Mouse (Mus musculus): ENCODE measurements around the gene Ypel2. TPM values are rescaled to one million over a fixed set of nuclear protein-coding genes. Genes with fewer than 3 reads are reported as not detected.

Gene Ypel2
- polyA plus RNA-seq, 1 experiment from 2014 or later = 4.3 TPM

DNA sequence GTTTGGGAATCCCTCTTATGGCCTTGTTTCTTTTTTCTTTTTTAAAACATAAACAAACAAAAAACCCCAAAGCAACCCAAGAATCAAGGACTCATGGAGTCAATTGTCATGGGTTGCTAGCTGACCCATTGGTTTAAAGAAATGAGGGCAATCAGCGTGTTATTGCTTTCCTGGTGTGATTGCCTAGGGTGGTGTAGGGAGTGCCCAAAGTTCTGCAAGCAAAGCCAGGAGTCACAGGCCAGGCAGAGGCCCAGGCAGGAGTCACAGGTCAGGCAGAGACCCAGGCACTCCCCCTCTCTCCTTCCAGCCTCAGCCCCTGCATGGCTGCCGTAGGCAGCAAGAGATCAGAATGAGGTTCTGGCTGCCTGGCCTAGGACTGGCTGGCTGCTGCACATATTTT, 58.6 kb downstream of the Ypel2 start:
- H3K27ac ChIP-seq = no peak overlapping the region
- WGBS = 72% methylated on average over 2 of the region's 2 CpGs
- no peaks in the 10 kb centered on the region for H3K9me3 ChIP-seq
- DNase-seq (ENCODE audit: low spot score) = no peak
- H3K4me3 ChIP-seq = no peak overlapping the region
- 0 out of 2 replicates have a peak, but pooled peaks cover under 1% of the 10 kb centered on the region for H3K36me3 ChIP-seq
- H3K4me1 ChIP-seq (replicated peaks) = peaks cover 7% of the 10 kb centered on the region; the same call in 1 of the 2 replicates
- H3K27me3 ChIP-seq (ENCODE audit: insufficient read depth, poor library complexity, severe bottlenecking) = no peaks in the 10 kb centered on the region

DNA sequence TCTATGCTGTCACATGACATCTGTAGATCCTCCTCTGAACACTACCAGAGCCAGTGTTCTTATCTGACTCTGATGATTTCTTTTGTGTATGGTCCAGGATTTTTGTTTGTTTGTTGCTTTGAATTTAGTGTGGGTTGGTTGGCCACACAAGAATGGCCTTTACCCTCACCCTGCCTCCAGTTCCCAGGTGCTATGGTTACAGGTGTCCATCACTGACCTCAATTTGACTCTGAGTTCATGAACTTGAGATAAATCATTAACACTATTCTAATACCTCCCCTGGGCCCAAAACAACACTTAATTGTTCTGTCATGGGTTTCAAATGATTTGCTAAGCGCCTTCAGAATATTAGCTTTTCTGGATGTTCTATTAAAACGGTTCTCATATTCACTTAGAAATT, 61.3 kb downstream of the Ypel2 start:
- Histone ChIP-seq H3K9me3 (no peaks in the 10 kb centered on the region), H3K27me3 (ENCODE audit: insufficient read depth, poor library complexity, severe bottlenecking) (no peaks in the 10 kb centered on the region), H3K4me3 (no peak overlapping the region), H3K27ac (no peak overlapping the region), H3K36me3 (no peaks in the 10 kb centered on the region), H3K4me1 (replicated peaks) (0 out of 2 replicates have a peak, but pooled peaks cover 3% of the 10 kb centered on the region)
- DNase-seq (ENCODE audit: low spot score) = no peak
- 89% methylated on average over 2 of the region's 2 CpGs for WGBS

DNA sequence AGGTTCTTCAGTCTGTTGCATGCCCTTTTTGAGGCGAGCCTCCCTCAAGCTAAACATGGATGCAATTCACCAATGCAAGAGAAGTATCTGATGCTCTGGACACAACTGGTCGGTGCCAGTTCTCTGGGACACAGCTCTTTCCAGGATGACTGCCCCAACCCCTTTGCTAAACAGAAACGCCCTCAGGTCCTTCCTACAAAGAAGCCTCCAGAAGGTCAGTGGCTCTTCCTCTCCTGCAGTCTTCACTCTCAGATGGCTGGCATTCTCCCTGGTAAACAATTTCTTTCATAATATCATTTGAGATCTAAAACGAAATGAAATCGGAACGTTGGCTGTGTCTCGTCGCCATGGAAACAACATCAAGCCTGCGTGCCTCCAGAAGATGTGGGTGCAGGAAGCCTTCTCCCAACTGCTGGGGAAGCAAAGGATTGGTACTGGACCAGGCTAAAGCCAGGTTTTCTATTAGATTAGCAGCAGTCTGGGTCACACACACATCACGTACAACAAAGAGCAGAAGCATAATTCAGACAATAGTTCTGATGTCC, 62.8 kb downstream of the Ypel2 start:
- Histone ChIP-seq H3K27ac (no peak overlapping the region), H3K4me3 (no peak overlapping the region), H3K4me1 (replicated peaks) (0 out of 2 replicates have a peak, but pooled peaks cover 3% of the 10 kb centered on the region), H3K27me3 (ENCODE audit: insufficient read depth, poor library complexity, severe bottlenecking) (no peaks in the 10 kb centered on the region), H3K9me3 (no peaks in the 10 kb centered on the region), H3K36me3 (no peaks in the 10 kb centered on the region)
- WGBS = 81% methylated on average over 10 of the region's 10 CpGs
- no peak for DNase-seq (ENCODE audit: low spot score)

DNA sequence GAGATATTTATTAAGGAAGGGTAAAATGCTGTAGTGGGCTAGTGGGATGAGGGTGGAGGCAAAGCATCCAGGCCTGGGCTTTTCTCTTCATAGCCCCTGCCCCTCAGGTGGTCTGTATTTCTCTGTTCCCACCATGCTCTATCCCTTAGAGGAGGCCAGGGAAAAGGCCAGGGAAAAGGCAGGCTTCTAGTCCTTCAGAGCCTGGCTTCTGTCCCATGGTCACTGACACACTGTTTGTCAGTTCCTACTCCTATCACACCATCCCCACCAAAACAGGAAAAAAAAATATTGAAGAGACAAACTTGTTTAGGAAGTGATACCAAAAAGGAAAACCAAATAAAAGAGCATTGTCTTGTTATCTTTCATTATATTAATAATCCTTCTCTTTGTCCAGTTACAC, 63.5 kb downstream of the Ypel2 start:
- Histone ChIP-seq H3K4me1 (replicated peaks) (0 out of 2 replicates have a peak, but pooled peaks cover 3% of the 10 kb centered on the region), H3K27me3 (ENCODE audit: insufficient read depth, poor library complexity, severe bottlenecking) (no peaks in the 10 kb centered on the region), H3K9me3 (no peaks in the 10 kb centered on the region), H3K27ac (no peak overlapping the region), H3K4me3 (no peak overlapping the region), H3K36me3 (no peaks in the 10 kb centered on the region)
- DNase-seq (ENCODE audit: low spot score) = no peak

DNA sequence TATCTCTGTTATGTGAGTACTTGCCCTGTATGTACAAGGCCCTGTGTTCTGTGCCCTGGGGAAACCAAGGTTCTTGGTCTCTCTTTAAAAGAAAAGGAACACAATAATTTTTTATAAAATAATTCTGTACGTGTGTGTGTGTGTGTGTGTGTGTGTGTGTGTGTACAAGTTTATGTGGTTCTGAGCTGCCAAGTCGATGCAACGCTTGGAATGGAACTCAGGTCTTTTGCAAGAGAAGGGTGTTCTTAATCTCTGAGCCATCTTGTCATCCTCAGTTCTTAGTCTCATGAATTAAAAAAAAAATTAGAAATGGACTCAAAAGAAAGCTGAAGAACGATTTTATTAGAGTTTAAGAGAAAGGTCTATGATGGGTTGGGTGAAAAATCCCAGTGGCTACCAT, 64.0 kb downstream of the Ypel2 start:
- no peak for DNase-seq (ENCODE audit: low spot score)

DNA sequence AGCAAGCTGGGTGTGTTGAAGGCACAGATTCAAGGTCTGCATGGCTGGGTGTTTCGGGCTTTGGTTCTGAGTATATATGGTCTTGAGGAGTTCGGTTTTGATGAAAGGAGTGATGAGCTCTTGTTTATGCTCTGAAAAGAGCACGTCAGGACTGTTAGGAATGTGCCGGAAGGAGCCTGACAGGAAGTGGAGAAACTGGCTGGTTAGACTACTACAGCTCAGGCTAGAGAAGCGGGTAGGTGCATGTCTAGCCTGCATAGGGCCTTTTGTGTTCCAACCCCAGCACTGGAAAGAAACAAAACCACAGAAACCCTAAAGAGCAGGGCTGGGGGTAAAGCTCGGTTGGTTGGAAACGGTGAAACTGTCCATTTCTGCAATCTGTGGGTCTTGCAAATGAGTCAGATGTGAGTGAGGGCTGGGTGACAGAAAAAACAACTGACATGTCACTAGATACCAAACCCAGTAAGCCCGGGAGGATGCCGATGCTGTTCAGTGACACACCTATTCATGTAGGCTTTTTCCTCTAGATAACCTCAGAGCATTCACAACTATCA, 68.3 kb downstream of the Ypel2 start:
- Histone ChIP-seq H3K4me3 (no peak overlapping the region), H3K4me1 (replicated peaks) (peaks cover 8% of the 10 kb centered on the region), H3K36me3 (no peaks in the 10 kb centered on the region), H3K27me3 (ENCODE audit: insufficient read depth, poor library complexity, severe bottlenecking) (no peaks in the 10 kb centered on the region), H3K9me3 (no peaks in the 10 kb centered on the region), H3K27ac (no peak overlapping the region)
- 85% methylated on average over 9 of the region's 9 CpGs for WGBS
- no peak for DNase-seq (ENCODE audit: low spot score)

More for the DNA sequence above, 64.0 kb downstream of the Ypel2 start:
- no peak overlapping the region for H3K27ac ChIP-seq
- no peaks in the 10 kb centered on the region for H3K36me3 ChIP-seq
- no peaks in the 10 kb centered on the region for H3K9me3 ChIP-seq
- H3K27me3 ChIP-seq (ENCODE audit: insufficient read depth, poor library complexity, severe bottlenecking) = no peaks in the 10 kb centered on the region
- H3K4me1 ChIP-seq (replicated peaks) = 0 out of 2 replicates have a peak, but pooled peaks cover 3% of the 10 kb centered on the region
- no peak overlapping the region for H3K4me3 ChIP-seq
- 87% methylated on average over 4 of the region's 4 CpGs for WGBS

DNA sequence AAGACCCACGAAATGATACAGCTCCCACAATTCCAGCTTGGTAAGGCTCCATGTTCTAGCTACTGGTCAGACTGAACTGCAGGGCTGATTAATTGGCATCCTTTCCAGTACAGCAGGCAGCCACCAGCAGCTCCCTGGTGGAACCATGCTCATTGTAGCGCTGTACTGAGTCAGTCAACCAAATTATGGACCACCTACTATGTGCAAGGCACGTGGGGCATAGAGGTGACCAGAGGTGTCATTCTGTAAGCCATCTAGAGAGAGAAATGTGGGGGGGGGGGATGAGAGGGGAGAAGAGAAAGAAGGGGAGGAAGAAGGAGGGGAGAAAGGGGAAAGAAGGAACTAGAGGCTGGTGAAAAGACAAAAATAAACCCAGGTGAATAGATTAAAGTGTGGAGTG, 68.9 kb downstream of the Ypel2 start:
- 77% methylated on average over 3 of the region's 3 CpGs for WGBS
- Histone ChIP-seq H3K27ac (no peak overlapping the region), H3K4me3 (no peak overlapping the region), H3K27me3 (ENCODE audit: insufficient read depth, poor library complexity, severe bottlenecking) (no peaks in the 10 kb centered on the region), H3K9me3 (no peaks in the 10 kb centered on the region), H3K36me3 (no peaks in the 10 kb centered on the region), H3K4me1 (replicated peaks) (peaks cover 13% of the 10 kb centered on the region)
- no peak for DNase-seq (ENCODE audit: low spot score)

DNA sequence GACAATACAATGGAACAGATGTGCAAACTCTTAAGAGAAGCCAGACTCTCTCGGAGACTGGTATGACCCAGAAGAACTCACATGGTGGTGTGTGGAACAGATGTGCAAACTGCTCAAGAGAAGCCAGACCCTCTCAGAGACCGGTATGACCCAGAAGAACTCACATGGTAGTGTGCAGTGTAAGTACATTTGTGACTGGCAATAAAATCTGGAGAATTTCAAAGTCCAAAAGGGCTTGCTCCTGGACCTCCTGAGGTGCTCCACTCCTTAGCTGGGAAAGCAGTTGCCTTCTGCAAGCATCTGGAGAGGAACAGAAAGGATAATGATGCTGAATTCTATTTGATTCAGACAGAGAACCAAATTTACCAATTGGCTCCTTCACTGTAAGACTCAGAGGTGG, 69.9 kb downstream of the Ypel2 start:
- no peak for DNase-seq (ENCODE audit: low spot score)
- Histone ChIP-seq H3K4me3 (no peak overlapping the region), H3K27me3 (ENCODE audit: insufficient read depth, poor library complexity, severe bottlenecking) (no peaks in the 10 kb centered on the region), H3K4me1 (replicated peaks) (peaks cover 15% of the 10 kb centered on the region), H3K9me3 (no peaks in the 10 kb centered on the region), H3K27ac (no peak overlapping the region), H3K36me3 (no peaks in the 10 kb centered on the region)
- 72% methylated on average over 2 of the region's 2 CpGs for WGBS

DNA sequence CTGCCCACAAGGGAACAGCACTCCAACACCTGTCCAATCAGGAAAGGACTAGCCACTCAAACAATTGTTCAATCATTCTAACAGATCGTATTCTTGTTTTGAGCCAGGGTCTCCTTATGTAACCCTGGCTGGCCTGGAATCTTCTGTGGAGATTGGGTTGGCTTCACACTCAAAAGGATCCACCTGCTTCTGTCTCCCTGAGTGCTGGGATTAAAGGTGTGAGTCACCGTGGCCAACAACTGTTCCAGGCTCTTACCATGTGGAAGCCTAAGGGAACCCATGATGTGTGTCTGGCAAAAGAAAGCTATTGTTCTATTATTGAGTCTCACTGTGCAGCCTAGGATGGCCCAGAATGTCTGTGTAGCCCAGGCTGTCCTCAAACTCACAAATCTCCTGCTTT, 71.5 kb downstream of the Ypel2 start:
- H3K4me1 ChIP-seq (replicated peaks) = peaks cover 15% of the 10 kb centered on the region
- H3K27ac ChIP-seq = no peak overlapping the region
- WGBS = 89% methylated on average over 2 of the region's 2 CpGs
- H3K27me3 ChIP-seq (ENCODE audit: insufficient read depth, poor library complexity, severe bottlenecking) = no peaks in the 10 kb centered on the region
- H3K36me3 ChIP-seq = no peaks in the 10 kb centered on the region
- DNase-seq (ENCODE audit: low spot score) = no peak
- no peak overlapping the region for H3K4me3 ChIP-seq
- H3K9me3 ChIP-seq = no peaks in the 10 kb centered on the region

DNA sequence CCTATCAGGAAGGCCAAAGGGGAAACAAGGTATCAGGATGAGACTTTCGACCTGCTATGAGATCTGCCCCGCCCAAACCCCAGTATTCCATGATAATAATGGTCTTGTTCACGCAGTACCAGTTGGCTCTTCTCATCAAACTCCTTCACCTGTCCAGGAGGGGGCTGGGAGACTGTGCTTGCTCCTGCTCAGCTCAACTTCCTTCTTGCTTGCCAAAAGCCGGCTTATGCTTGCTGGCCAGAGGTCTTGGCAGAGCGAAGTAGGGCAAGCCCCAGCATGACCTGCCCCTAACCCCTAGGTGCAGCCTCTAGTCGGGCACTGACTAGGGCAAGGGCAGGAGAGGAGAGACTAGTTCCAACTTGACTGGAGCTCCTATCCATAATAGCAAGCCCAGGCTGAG, 72.2 kb downstream of the Ypel2 start:
- no peaks in the 10 kb centered on the region for H3K27me3 ChIP-seq (ENCODE audit: insufficient read depth, poor library complexity, severe bottlenecking)
- 90% methylated on average over 6 of the region's 6 CpGs for WGBS
- no peak for DNase-seq (ENCODE audit: low spot score)
- no peaks in the 10 kb centered on the region for H3K36me3 ChIP-seq
- H3K27ac ChIP-seq = no peak overlapping the region
- no peak overlapping the region for H3K4me3 ChIP-seq
- H3K4me1 ChIP-seq (replicated peaks) = peaks cover 15% of the 10 kb centered on the region
- H3K9me3 ChIP-seq = no peaks in the 10 kb centered on the region

DNA sequence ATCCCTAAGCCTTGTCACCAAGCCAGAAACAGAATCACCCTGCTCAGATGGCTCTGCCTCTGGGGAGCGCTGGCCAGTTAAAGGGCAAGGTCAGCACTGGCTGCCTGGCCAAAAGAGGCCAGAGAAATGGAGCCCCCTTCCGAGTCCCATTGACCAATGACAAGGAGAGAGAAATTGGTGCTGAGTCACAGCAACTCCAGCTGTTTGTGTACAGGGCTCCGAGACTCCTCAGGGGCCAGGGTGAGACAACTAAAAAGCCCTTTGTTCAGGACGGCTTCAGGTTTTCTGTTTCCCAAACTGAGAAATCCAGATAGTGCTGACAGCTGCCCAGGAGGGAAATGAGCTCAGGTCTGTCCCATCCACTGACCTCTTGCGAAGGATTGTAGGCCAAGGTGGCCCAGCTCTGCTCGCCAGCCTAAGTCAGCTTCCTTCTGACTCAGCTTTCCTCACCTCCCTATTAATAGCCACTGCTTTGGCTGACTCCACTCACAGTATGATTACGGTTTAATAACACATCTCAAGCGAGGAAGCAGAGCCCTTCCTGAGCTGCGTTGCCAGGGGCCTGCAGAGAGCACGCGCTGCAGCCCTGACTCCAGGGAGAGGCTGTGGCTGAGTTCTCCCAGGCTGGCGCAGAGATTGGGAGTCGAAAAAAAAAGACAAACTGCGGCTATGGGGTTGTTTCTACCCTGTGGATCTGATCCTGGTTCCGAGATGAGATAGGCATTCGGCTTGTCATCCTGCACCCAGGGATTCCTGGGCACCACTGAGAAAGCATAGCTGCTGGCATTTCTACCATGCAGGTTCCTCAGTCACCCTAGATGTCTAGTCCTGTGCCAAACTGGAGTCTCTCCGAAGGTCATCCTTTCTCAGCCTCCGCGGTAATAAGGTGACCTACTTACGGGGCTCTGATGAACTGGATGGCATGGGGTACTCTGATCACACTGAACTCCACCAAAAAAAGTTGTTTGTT, 73.1 kb downstream of the Ypel2 start:
- 69% methylated on average over 20 of the region's 20 CpGs for WGBS
- no peaks in the 10 kb centered on the region for H3K36me3 ChIP-seq
- H3K4me1 ChIP-seq (replicated peaks) = peaks cover 15% of the 10 kb centered on the region
- H3K27ac ChIP-seq = peak overlapping the region; percentile 66
- no peaks in the 10 kb centered on the region for H3K9me3 ChIP-seq
- no peaks in the 10 kb centered on the region for H3K27me3 ChIP-seq (ENCODE audit: insufficient read depth, poor library complexity, severe bottlenecking)
- DNase-seq (ENCODE audit: low spot score) = peak; percentile 25
- no peak overlapping the region for H3K4me3 ChIP-seq

DNA sequence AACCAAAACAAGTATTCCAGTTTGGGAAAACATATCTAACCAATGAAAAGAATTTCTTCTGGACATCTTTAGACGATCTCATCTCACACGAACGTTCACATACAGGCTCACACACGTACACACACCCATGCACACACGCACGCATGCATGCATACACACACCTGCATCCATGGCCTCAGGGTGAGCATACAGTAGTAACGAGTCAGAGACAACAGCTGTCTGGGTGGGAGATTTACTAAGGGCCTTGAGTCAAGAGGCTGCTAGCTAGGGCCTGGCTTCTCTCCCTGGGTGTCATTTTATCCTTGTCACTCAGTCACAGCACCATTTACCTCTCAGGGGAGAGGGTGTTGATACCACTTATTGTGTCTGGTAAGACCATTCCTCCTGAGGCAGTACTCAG, 74.0 kb downstream of the Ypel2 start:
- peaks cover 15% of the 10 kb centered on the region for H3K4me1 ChIP-seq (replicated peaks)
- H3K9me3 ChIP-seq = no peaks in the 10 kb centered on the region
- WGBS = 90% methylated on average over 7 of the region's 7 CpGs
- H3K27ac ChIP-seq = peak overlapping the region; percentile 66; the same call in 1 of the 2 replicates
- no peaks in the 10 kb centered on the region for H3K27me3 ChIP-seq (ENCODE audit: insufficient read depth, poor library complexity, severe bottlenecking)
- no peak for DNase-seq (ENCODE audit: low spot score)
- no peaks in the 10 kb centered on the region for H3K36me3 ChIP-seq
- H3K4me3 ChIP-seq = no peak overlapping the region

DNA sequence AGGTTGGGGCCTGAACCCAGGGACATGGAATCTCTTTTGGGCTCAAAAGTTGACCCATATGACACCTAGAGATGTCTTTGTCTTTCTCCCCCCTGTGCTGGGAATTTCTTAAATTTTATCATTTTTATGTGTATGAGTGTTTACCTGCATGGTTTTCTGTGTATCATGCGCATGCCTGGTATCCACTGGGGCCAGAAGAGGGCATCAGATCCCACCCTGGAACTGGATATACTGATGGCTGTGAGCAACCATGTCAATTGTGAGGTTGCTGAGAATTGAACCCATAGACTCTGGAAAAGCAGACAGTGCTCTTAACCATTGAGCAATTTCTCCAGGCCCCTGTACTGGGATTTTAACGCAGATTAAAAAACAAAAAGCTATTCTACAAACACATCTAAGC, 76.0 kb downstream of the Ypel2 start:
- WGBS = 93% methylated on average over 2 of the region's 2 CpGs
- no peaks in the 10 kb centered on the region for H3K9me3 ChIP-seq
- H3K27me3 ChIP-seq (ENCODE audit: insufficient read depth, poor library complexity, severe bottlenecking) = no peaks in the 10 kb centered on the region
- H3K4me3 ChIP-seq = no peak overlapping the region
- H3K27ac ChIP-seq = no peak overlapping the region
- no peaks in the 10 kb centered on the region for H3K36me3 ChIP-seq
- DNase-seq (ENCODE audit: low spot score) = no peak
- H3K4me1 ChIP-seq (replicated peaks) = peaks cover 15% of the 10 kb centered on the region

Data from hindbrain, embryonic 10.5 days (tissue).